Mouse (Mus musculus): ENCODE measurements at regions not wholly inside any gene's neighbourhood (a gene's known extent, or its start where the extent isn't known, plus 50 kb on each side); places are given as distances from the start of the nearest gene placed in this dataset.

- DNase-seq (ENCODE audit: extremely low spot score, low read depth, low spot score), result no peak
Measured at GRCm38 (mm10) chr9:5822234-5822633, 346.1 kb upstream of the Pdgfd start.

- no peak for DNase-seq (ENCODE audit: extremely low spot score, low read depth, low spot score)
Measured at GRCm38 (mm10) chr9:5828871-5829270, 339.5 kb upstream of the Pdgfd start.

GRCm38 (mm10) chr9:5842381-5842780 is 326.0 kb upstream of the Pdgfd start:
- peak; percentile 49 for DNase-seq (ENCODE audit: extremely low spot score, low read depth, low spot score)

GRCm38 (mm10) chr9:5879725-5880124 is 288.7 kb upstream of the Pdgfd start:
- no peak for DNase-seq (ENCODE audit: extremely low spot score, low read depth, low spot score)

- no peak for DNase-seq (ENCODE audit: extremely low spot score, low read depth, low spot score)
Measured at GRCm38 (mm10) chr9:5922526-5922925, 245.9 kb upstream of the Pdgfd start.

- DNase-seq (ENCODE audit: extremely low spot score, low read depth, low spot score), result no peak
Measured at GRCm38 (mm10) chr9:5928166-5928850, 240.1 kb upstream of the Pdgfd start.

- DNase-seq (ENCODE audit: extremely low spot score, low read depth, low spot score), result no peak
Measured at GRCm38 (mm10) chr9:5972292-5972691, 196.1 kb upstream of the Pdgfd start.
